ENCODE assay signal across 8 mouse cellular contexts in genomic region chr9:66275267-66275991, GRCm38 (mm10).
DNase-seq lines count a peak whose midpoint lies in the region; ATAC-seq and TF ChIP-seq lines count a peak whose summit lies in the region.

No protein-coding gene starts in this region.

- H3K4me2 ChIP-seq in CH12.LX (ENCODE audit: insufficient read depth, low read depth, poor library complexity, severe bottlenecking) = peak overlapping the region; percentile 39; the same call in 1 of the 2 replicates
- H3K4me2 ChIP-seq in forebrain, embryonic 15.5 days (replicated peaks) = peak overlapping the region; percentile 39
- peak overlapping the region; percentile 48 for H3K4me2 ChIP-seq in hindbrain, embryonic 12.5 days (replicated peaks)
- peak overlapping the region; percentile 42 for H3K4me2 ChIP-seq in lung, postnatal 0 days (replicated peaks; ENCODE audit: low read depth, low read length)

- H3K4me3 ChIP-seq in CH12.LX (replicated peaks in 1 of 3; ENCODE audit: low read depth in 2 of 3, low read length in 2 of 3, poor library complexity in 1 of 3) = peak overlapping the region in 1 of 3 experiments; percentile 29
- peak overlapping the region; percentile 10; the same call in 1 of the 2 replicates for H3K4me3 ChIP-seq in brown adipose tissue, adult 24 weeks (ENCODE audit: insufficient read depth, low read depth, low read length)
- peak overlapping the region; percentile 22 for H3K4me3 ChIP-seq in forebrain, embryonic 15.5 days
- H3K4me3 ChIP-seq in hindbrain, embryonic 12.5 days = peak overlapping the region; percentile 18; the same call in 1 of the 2 replicates
- H3K4me3 ChIP-seq in lung, postnatal 0 days (ENCODE audit: low read depth, low read length) = 0 out of 2 replicates have a peak overlapping the region, but pooled peaks have one; percentile 3

- peaks cover 0 to 21% of the 10 kb centered on the region in 2 experiments for H3K36me3 ChIP-seq in CH12.LX (replicated peaks in 1 of 2; ENCODE audit: control insufficient read depth in 1 of 2, insufficient read depth in 1 of 2, low read length in 1 of 2)
- no peaks in the 10 kb centered on the region for H3K36me3 ChIP-seq in forebrain, embryonic 15.5 days
- no peaks in the 10 kb centered on the region for H3K36me3 ChIP-seq in hindbrain, embryonic 12.5 days
- H3K36me3 ChIP-seq in lung, postnatal 0 days (ENCODE audit: insufficient read depth, low read length) = no peaks in the 10 kb centered on the region

- 1% methylated on average over 15 of the region's 15 CpGs for WGBS in forebrain, embryonic 15.5 days
- 2% methylated on average over 15 of the region's 15 CpGs for WGBS in hindbrain, embryonic 12.5 days
- WGBS in lung, postnatal 0 days = 13% methylated on average over 15 of the region's 15 CpGs

- H3K79me2 ChIP-seq in CH12.LX (replicated peaks; ENCODE audit: control insufficient read depth, extremely low read depth, insufficient read depth, poor library complexity, severe bottlenecking) = no peaks in the 10 kb centered on the region

- H3K9me3 ChIP-seq in CH12.LX (replicated peaks; ENCODE audit: low read length) = no peaks in the 10 kb centered on the region
- H3K9me3 ChIP-seq in forebrain, embryonic 15.5 days = no peaks in the 10 kb centered on the region
- H3K9me3 ChIP-seq in hindbrain, embryonic 12.5 days (replicated peaks) = no peaks in the 10 kb centered on the region
- no peaks in the 10 kb centered on the region for H3K9me3 ChIP-seq in lung, postnatal 0 days (ENCODE audit: low read length)

- no peak overlapping the region; the same call in 1 of the 2 replicates for H3K9ac ChIP-seq in CH12.LX (ENCODE audit: insufficient read depth, low read depth)
- peak overlapping the region; percentile 30; the same call in 1 of the 2 replicates for H3K9ac ChIP-seq in forebrain, embryonic 15.5 days (replicated peaks)
- 0 out of 2 replicates have a peak overlapping the region, but pooled peaks have one; percentile 27 for H3K9ac ChIP-seq in hindbrain, embryonic 12.5 days
- H3K9ac ChIP-seq in lung, postnatal 0 days (replicated peaks; ENCODE audit: low read depth) = no peak overlapping the region

- no peak for TF ChIP-seq EP300 in CH12.LX (IDR thresholded peaks at IDR 0.05; ENCODE audit: low read length)
- no peak for TF ChIP-seq EP300 in lung, postnatal 0 days (IDR thresholded peaks at IDR 0.05)

- no peaks in the 10 kb centered on the region for H3K27me3 ChIP-seq in CH12.LX (replicated peaks)
- no peaks in the 10 kb centered on the region for H3K27me3 ChIP-seq in forebrain, embryonic 15.5 days
- H3K27me3 ChIP-seq in hindbrain, embryonic 12.5 days = 0 out of 2 replicates have a peak, but pooled peaks cover 5% of the 10 kb centered on the region
- no peaks in the 10 kb centered on the region for H3K27me3 ChIP-seq in lung, postnatal 0 days (replicated peaks; ENCODE audit: insufficient read depth, low read length)

- dilution Hi-C loops in CH12.LX (cut with MboI; ENCODE audit: extremely low pct_ligation_motif_present, extremely low pct_unique_long_range_greater_than_20kb, low sequenced_read_pairs) = no loop called here

- ATAC-seq in forebrain, embryonic 15.5 days (replicated peaks) = peak; percentile 85
- no peak for ATAC-seq in hindbrain, embryonic 12.5 days (ENCODE audit: low FRiP score)
- ATAC-seq in lung, postnatal 0 days = no peak
- ATAC-seq in CD4-positive, CD25-positive, alpha-beta regulatory T cell, adult 4 months = no peak

- TF ChIP-seq POLR2A in CH12.LX (IDR thresholded peaks at IDR 0.05; ENCODE audit: low read depth, low read length) = no peak

- peak overlapping the region; percentile 26 for H3K27ac ChIP-seq in CH12.LX (ENCODE audit: insufficient read depth, low read depth)
- H3K27ac ChIP-seq in brown adipose tissue, adult 24 weeks (replicated peaks; ENCODE audit: low read depth, low read length) = peak overlapping the region; percentile 95
- peak overlapping the region; percentile 80 for H3K27ac ChIP-seq in forebrain, embryonic 15.5 days (replicated peaks)
- H3K27ac ChIP-seq in hindbrain, embryonic 12.5 days = peak overlapping the region; percentile 67
- H3K27ac ChIP-seq in lung, postnatal 0 days (ENCODE audit: low read length) = 0 out of 2 replicates have a peak overlapping the region, but pooled peaks have one; percentile 26

- no peak for DNase-seq in CH12.LX (ENCODE audit: extremely low read depth)
- DNase-seq in layer of hippocampus, postnatal 10 days (ENCODE audit: low spot score in 2 of 2) = peak; percentile 46 to 53
- peak; percentile 35 for DNase-seq in lung, postnatal 0 days (ENCODE audit: low spot score)
- DNase-seq in right cerebral cortex, postnatal 25 days = peak; percentile 67

- no peak for TF ChIP-seq RAD21 in CH12.LX (IDR thresholded peaks at IDR 0.05; ENCODE audit: low read depth, low read length)

- in situ Hi-C loops in CH12.LX (cut with MboI; ENCODE audit: low pct_ligation_motif_present, low pct_unique_long_range_greater_than_20kb, low sequenced_read_pairs) = loop anchor here (25.0 kb wide), 1 partner anchor 337 kb away; no protein-coding TSS in a partner anchor

- TF ChIP-seq CTCF in CH12.LX (conservative IDR thresholded peaks at IDR 0.05 in 1 of 2, IDR thresholded peaks at IDR 0.05 in 1 of 2; ENCODE audit: low read depth in 2 of 2, low read length in 2 of 2) = no peak
- no peak for TF ChIP-seq CTCF in lung, postnatal 0 days (IDR thresholded peaks at IDR 0.05)

- peaks cover 45 to 97% of the 10 kb centered on the region in 2 experiments for H3K4me1 ChIP-seq in CH12.LX (ENCODE audit: control insufficient read depth in 1 of 2, insufficient read depth in 2 of 2)
- H3K4me1 ChIP-seq in brown adipose tissue, adult 24 weeks (ENCODE audit: control insufficient read depth, insufficient read depth, insufficient read length, low read length) = peaks cover 19% of the 10 kb centered on the region
- H3K4me1 ChIP-seq in forebrain, embryonic 15.5 days = peaks cover 26% of the 10 kb centered on the region
- H3K4me1 ChIP-seq in hindbrain, embryonic 12.5 days = peaks cover 32% of the 10 kb centered on the region
- H3K4me1 ChIP-seq in lung, postnatal 0 days (ENCODE audit: insufficient read depth, low read depth, low read length) = peaks cover 2% of the 10 kb centered on the region; the same call in 1 of the 2 replicates

TF ChIP-seq in CH12.LX, 34 proteins besides CTCF, POLR2A, EP300 and RAD21:
- TF ChIP-seq NRF1 (IDR thresholded peaks at IDR 0.05; ENCODE audit: low read depth, low read length) (no peak), SIN3A (IDR thresholded peaks at IDR 0.05; ENCODE audit: low read length) (0 out of 2 replicates have a peak, but pooled peaks have one; percentile 29)

Comparison
In these comparisons a context has a peak if more than half of its experiments do, and no peak if none do; other contexts are left out.
1. H3K27ac ChIP-seq: peak in every context shown above with its lines; median percentile 95 in brown adipose tissue, adult 24 weeks; 80 in forebrain, embryonic 15.5 days; 67 in hindbrain, embryonic 12.5 days; 26 in CH12.LX; 26 in lung, postnatal 0 days.
2. H3K9ac ChIP-seq: peak in forebrain, embryonic 15.5 days (single experiment) and hindbrain, embryonic 12.5 days (single experiment); none in CH12.LX (single experiment) and lung, postnatal 0 days (single experiment).
3. Peak in every context shown above with its lines, with median percentiles within 50 percentile points of each other: H3K4me2 ChIP-seq.